Mouse (Mus musculus) kidney, adult 8-10 months (tissue): ENCODE measurements around the gene Abca3.
A peak's percentile ranks its signal among the peaks of the same experiment; 100 is the strongest.

ENCODE experiments used
- DNase-seq, 2 experiments: peaks; one replicate each; pipeline ENCODE4 v3.0.0; 2022

The Abca3 gene

GRCm38 (mm10) chr17:24351760-24352357 lies at the start of gene Abca3:
Gene Abca3, plus strand, starts transcription at chr17:24351950.
- DNase-seq, result peak; percentile 95 to 97

GRCm38 (mm10) chr17:24307500-24307899 lies 44.2 kb upstream of the Abca3 start:
- peak; percentile 9 to 40 for DNase-seq

- DNase-seq, result no peak
These were observed 30.9 kb upstream of the Abca3 start for GRCm38 (mm10) chr17:24320826-24321225.

- no peak for DNase-seq
These were observed 26.7 kb upstream of the Abca3 start for GRCm38 (mm10) chr17:24325051-24325450.

- no peak for DNase-seq
These were observed 24.1 kb upstream of the Abca3 start for GRCm38 (mm10) chr17:24327656-24328055.

- no peak for DNase-seq
These were observed 7.1 kb upstream of the Abca3 start for GRCm38 (mm10) chr17:24344672-24345071.

- DNase-seq, result no peak
These were observed 4.9 kb upstream of the Abca3 start for GRCm38 (mm10) chr17:24346831-24347230.

GRCm38 (mm10) chr17:24349176-24349575 lies 2.6 kb upstream of the Abca3 start:
- no peak for DNase-seq

GRCm38 (mm10) chr17:24350926-24351759 lies 607 bp upstream of the Abca3 start, which contains the start of gene Abca17:
Gene Abca17, minus strand, starts transcription at chr17:24351068.
- DNase-seq, result peak in 1 of 2 experiments; percentile 35

- peak in 1 of 2 experiments; percentile 54 for DNase-seq
These were observed 832 bp downstream of the Abca3 start for GRCm38 (mm10) chr17:24352370-24353194.

- no peak for DNase-seq
These were observed 2.2 kb downstream of the Abca3 start for GRCm38 (mm10) chr17:24353960-24354359.

- DNase-seq, result no peak
These were observed 3.5 kb downstream of the Abca3 start for GRCm38 (mm10) chr17:24355284-24355683.

GRCm38 (mm10) chr17:24359006-24359405 lies 7.3 kb downstream of the Abca3 start:
- DNase-seq, result peak; percentile 80 to 81

GRCm38 (mm10) chr17:24359903-24360302 lies 8.2 kb downstream of the Abca3 start:
- DNase-seq, result no peak

- peak; percentile 70 to 75 for DNase-seq
These were observed 9.1 kb downstream of the Abca3 start for GRCm38 (mm10) chr17:24360841-24361240.

- no peak for DNase-seq
These were observed 9.5 kb downstream of the Abca3 start for GRCm38 (mm10) chr17:24361291-24361690.

GRCm38 (mm10) chr17:24362527-24362926 lies 10.8 kb downstream of the Abca3 start:
- DNase-seq, result peak; percentile 63 to 77

- DNase-seq, result no peak
These were observed 12.7 kb downstream of the Abca3 start for GRCm38 (mm10) chr17:24364461-24364860.

- peak; percentile 39 to 44 for DNase-seq
These were observed 14.1 kb downstream of the Abca3 start for GRCm38 (mm10) chr17:24365863-24366262.

GRCm38 (mm10) chr17:24375094-24375712 lies 23.5 kb downstream of the Abca3 start:
- peak in 1 of 2 experiments; percentile 45 for DNase-seq

GRCm38 (mm10) chr17:24375886-24376285 lies 24.1 kb downstream of the Abca3 start:
- no peak for DNase-seq

GRCm38 (mm10) chr17:24378496-24378895 lies 26.7 kb downstream of the Abca3 start:
- DNase-seq, result no peak

GRCm38 (mm10) chr17:24383789-24384188 lies 32.0 kb downstream of the Abca3 start:
- no peak for DNase-seq
